ENCODE assay signal across 27 mouse cellular contexts in the genomic region with DNA sequence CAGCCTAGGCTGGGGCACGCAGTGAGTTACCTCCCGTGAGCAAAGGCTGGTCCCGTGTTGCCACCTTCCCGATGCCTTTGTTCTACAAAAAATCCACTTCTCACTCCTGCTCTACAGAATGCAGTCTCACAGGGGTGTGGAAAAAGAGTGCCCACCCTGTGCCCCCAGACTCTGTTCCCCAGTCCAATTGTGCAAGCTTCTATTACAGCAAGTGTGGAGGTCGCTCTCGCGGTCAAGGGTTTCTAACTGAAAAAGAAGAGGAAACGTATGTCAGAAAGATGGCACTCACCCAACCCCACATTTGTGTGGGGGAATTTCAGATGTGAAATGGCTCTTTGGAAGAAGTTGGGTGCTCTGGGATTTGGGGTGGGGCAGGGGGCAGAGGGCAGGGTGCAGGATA.
DNase-seq lines count a peak whose midpoint lies in the region; ATAC-seq and TF ChIP-seq lines count a peak whose summit lies in the region.
"Had no signal": no experiment of that assay in that cellular context is flagged by ENCODE, and none has a peak within 500 bp of the region (broad histone marks: within the 10 kb centered on the region; RNA-seq: fewer than 3 reads in every experiment).

No protein-coding gene starts in this region.

- TF ChIP-seq POLR2A in bone marrow, adult 2 months (IDR thresholded peaks at IDR 0.05; ENCODE audit: borderline replicate concordance, control insufficient read depth, low read depth, low read length): no peak

- H3K36me3 ChIP-seq in liver, embryonic 15.5 days (replicated peaks): no peaks in the 10 kb centered on the region
- H3K36me3 ChIP-seq in liver, embryonic 12.5 days: no peaks in the 10 kb centered on the region
- H3K36me3 ChIP-seq in hindbrain, embryonic 11.5 days (ENCODE audit: control insufficient read depth, insufficient read depth, low read length): no peaks in the 10 kb centered on the region
- H3K36me3 ChIP-seq: forebrain, embryonic 10.5 days; heart, embryonic 12.5 days; heart, embryonic 15.5 days had no signal

- WGBS in liver, embryonic 15.5 days (ENCODE audit: insufficient replicate concordance): 55% methylated on average over 8 of the region's 8 CpGs
- 63% methylated on average over 8 of the region's 8 CpGs for WGBS in liver, embryonic 12.5 days (ENCODE audit: insufficient replicate concordance)
- 14% methylated on average over 8 of the region's 8 CpGs for WGBS in bone marrow, adult 2 months
- WGBS in hindbrain, embryonic 11.5 days: 92% methylated on average over 8 of the region's 8 CpGs

- no peak for ATAC-seq in liver, embryonic 15.5 days (ENCODE audit: insufficient read depth)
- ATAC-seq in liver, embryonic 12.5 days: no peak
- ATAC-seq in hematopoietic stem cell, adult 5-6 weeks (replicated peaks in 1 of 2; ENCODE audit: insufficient read depth in 1 of 2, low FRiP score in 2 of 2, low TSS enrichment in 1 of 2, low read depth in 1 of 2, poor library complexity in 2 of 2, severe bottlenecking in 2 of 2): peak; percentile 39 to 55
- ATAC-seq in hindbrain, embryonic 11.5 days (ENCODE audit: low FRiP score): no peak
- ATAC-seq: activated CD4-positive, CD25-positive, alpha-beta regulatory T cell, adult 4 months; forebrain, embryonic 13.5 days; forebrain, embryonic 16.5 days; hindbrain, postnatal 0 days; inflammation-experienced regulatory T-cells, adult 6 months had no signal

- no peak for TF ChIP-seq CTCF in bone marrow, adult 2 months (IDR thresholded peaks at IDR 0.05; ENCODE audit: control insufficient read depth, insufficient read depth, low read length)

- peak; percentile 81 for DNase-seq in 416B (ENCODE audit: low read depth)
- no peak for DNase-seq in hindbrain, embryonic 11.5 days (ENCODE audit: low spot score)
- no peak for DNase-seq in cerebellum, adult 11-12 months
- DNase-seq in urinary bladder, postnatal 14 days (ENCODE audit: low spot score): no peak
- DNase-seq: adrenal gland, adult 8-10 months; adrenal gland, postnatal 25 days; cerebellum, adult 2 months; cerebellum, adult 9-11 months; cerebellum, postnatal 25 days; gastrocnemius, postnatal 10 days; gastrocnemius, postnatal 36 days; heart, adult 11 months; heart, postnatal 10 days; heart, postnatal 4 days had no signal

- H3K4me3 ChIP-seq in liver, embryonic 15.5 days (replicated peaks): no peak overlapping the region
- H3K4me3 ChIP-seq in liver, embryonic 12.5 days: no peak overlapping the region
- H3K4me3 ChIP-seq in bone marrow, adult 2 months (replicated peaks; ENCODE audit: control insufficient read depth, low read depth, low read length): no peak overlapping the region
- H3K4me3 ChIP-seq in hindbrain, embryonic 11.5 days (ENCODE audit: low read depth, low read length): no peak overlapping the region
- H3K4me3 ChIP-seq: forebrain, embryonic 10.5 days; forebrain, embryonic 13.5 days; heart, embryonic 12.5 days; heart, embryonic 15.5 days had no signal

- no peak overlapping the region for H3K4me2 ChIP-seq in liver, embryonic 15.5 days
- no peak overlapping the region for H3K4me2 ChIP-seq in liver, embryonic 12.5 days
- H3K4me2 ChIP-seq in hindbrain, embryonic 11.5 days (replicated peaks; ENCODE audit: low read depth, low read length): no peak overlapping the region
- H3K4me2 ChIP-seq: forebrain, embryonic 13.5 days; heart, embryonic 12.5 days; heart, embryonic 15.5 days; hindbrain, embryonic 14.5 days had no signal

- H3K27ac ChIP-seq in liver, embryonic 15.5 days (replicated peaks): peak overlapping the region; percentile 55
- no peak overlapping the region for H3K27ac ChIP-seq in liver, embryonic 12.5 days
- H3K27ac ChIP-seq in bone marrow, adult 2 months (ENCODE audit: control insufficient read depth, insufficient read depth, low read depth, low read length, poor library complexity): peak overlapping the region; percentile 72
- H3K27ac ChIP-seq in hindbrain, embryonic 11.5 days (ENCODE audit: low read depth, low read length): no peak overlapping the region
- H3K27ac ChIP-seq: forebrain, embryonic 10.5 days; forebrain, embryonic 13.5 days; heart, embryonic 15.5 days; hindbrain, embryonic 14.5 days; hindbrain, postnatal 0 days had no signal

- peaks cover 38% of the 10 kb centered on the region for H3K4me1 ChIP-seq in liver, embryonic 15.5 days (replicated peaks)
- peaks cover 17% of the 10 kb centered on the region for H3K4me1 ChIP-seq in liver, embryonic 12.5 days
- H3K4me1 ChIP-seq in bone marrow, adult 2 months (ENCODE audit: control insufficient read depth, insufficient read depth, low read length): peaks cover 12% of the 10 kb centered on the region
- no peaks in the 10 kb centered on the region for H3K4me1 ChIP-seq in hindbrain, embryonic 11.5 days (replicated peaks; ENCODE audit: control insufficient read depth, insufficient read depth, low read length)

- H3K9ac ChIP-seq in liver, embryonic 15.5 days: no peak overlapping the region
- no peak overlapping the region for H3K9ac ChIP-seq in liver, embryonic 12.5 days
- H3K9ac ChIP-seq in hindbrain, embryonic 11.5 days (ENCODE audit: low read depth, low read length): no peak overlapping the region
- H3K9ac ChIP-seq: forebrain, embryonic 13.5 days; heart, embryonic 12.5 days; heart, embryonic 15.5 days; hindbrain, embryonic 14.5 days had no signal

- H3K27me3 ChIP-seq in liver, embryonic 15.5 days: no peaks in the 10 kb centered on the region
- no peaks in the 10 kb centered on the region for H3K27me3 ChIP-seq in liver, embryonic 12.5 days (replicated peaks)
- no peaks in the 10 kb centered on the region for H3K27me3 ChIP-seq in hindbrain, embryonic 11.5 days (ENCODE audit: control insufficient read depth, insufficient read depth, low read length)
- H3K27me3 ChIP-seq: heart, embryonic 12.5 days; heart, embryonic 15.5 days had no signal

- H3K9me3 ChIP-seq in liver, embryonic 15.5 days (replicated peaks): no peaks in the 10 kb centered on the region
- no peaks in the 10 kb centered on the region for H3K9me3 ChIP-seq in liver, embryonic 12.5 days (replicated peaks)
- no peaks in the 10 kb centered on the region for H3K9me3 ChIP-seq in hindbrain, embryonic 11.5 days (ENCODE audit: control insufficient read depth, low read length)
- H3K9me3 ChIP-seq: forebrain, embryonic 10.5 days; forebrain, embryonic 13.5 days; heart, embryonic 12.5 days; heart, embryonic 15.5 days had no signal

Comparison
In these comparisons a context has a peak if more than half of its experiments do, and no peak if none do; other contexts are left out.
1. H3K27ac ChIP-seq: peak in liver, embryonic 15.5 days (single experiment) and bone marrow, adult 2 months (single experiment); none in liver, embryonic 12.5 days (single experiment) and hindbrain, embryonic 11.5 days (single experiment).
2. ATAC-seq: peak in hematopoietic stem cell, adult 5-6 weeks (2 of 2); none in liver, embryonic 15.5 days (single experiment), liver, embryonic 12.5 days (single experiment) and hindbrain, embryonic 11.5 days (single experiment).